Mouse (Mus musculus) spleen, adult 2 months (tissue): ENCODE results near the gene Clip1.

Source experiments
- CTCF ChIP-seq: fragments of 200-500 bp; IDR thresholded peaks from 2 replicates; pipeline ENCODE4 v1.5.1; 2011; ENCODE audit warnings: mild to moderate bottlenecking, inconsistent platforms; ENCODE audit not compliant: insufficient read depth, insufficient read length, insufficient replicate concordance; ENCODE audit errors: extremely low read depth
- POLR2A ChIP-seq: fragments of 200-500 bp; IDR thresholded peaks from 2 replicates; pipeline ENCODE4 v1.6.1; 2011; ENCODE audit warnings: low read depth, low read length, inconsistent platforms

GRCm38 (mm10) chr5:123679106-123679505 is 5.3 kb downstream of the Clip1 start:
- no peak for TF ChIP-seq POLR2A
- no peak for TF ChIP-seq CTCF
